In the genomic region with DNA sequence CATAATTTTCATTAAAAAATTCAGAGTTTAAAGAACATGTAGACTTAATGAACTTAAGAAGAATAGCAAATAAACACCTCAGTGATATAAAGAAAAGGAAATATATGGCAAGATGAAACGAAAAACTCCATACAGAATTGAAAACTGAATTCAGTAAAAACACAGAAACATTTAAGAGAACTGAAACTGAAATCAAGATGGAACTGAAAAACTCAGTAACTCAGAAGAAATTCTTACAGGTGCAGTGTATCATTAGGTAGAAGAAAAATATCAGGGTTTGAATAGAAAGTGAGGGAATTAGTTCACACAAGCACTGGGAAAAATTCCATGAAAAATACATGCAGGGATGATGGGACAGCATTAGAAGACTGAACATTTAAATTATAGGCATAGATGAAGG, we compare ENCODE assay signal across 22 mouse cellular contexts.
DNase-seq lines count a peak whose midpoint lies in the region; ATAC-seq and TF ChIP-seq lines count a peak whose summit lies in the region.
"Had no signal": no experiment of that assay in that cellular context is flagged by ENCODE, and none has a peak within 500 bp of the region (broad histone marks: within the 10 kb centered on the region; RNA-seq: fewer than 3 reads in every experiment).

No protein-coding gene starts in this region.

- no peaks in the 10 kb centered on the region for H3K27me3 ChIP-seq in CH12.LX (replicated peaks)
- no peaks in the 10 kb centered on the region for H3K27me3 ChIP-seq in splenic B cell, adult 2 months (ENCODE audit: control insufficient read depth, insufficient read depth, low read length, poor library complexity, severe bottlenecking)
- H3K27me3 ChIP-seq in heart, embryonic 11.5 days (ENCODE audit: control insufficient read depth, insufficient read depth, low read length): no peaks in the 10 kb centered on the region

- no peaks in the 10 kb centered on the region for H3K36me3 ChIP-seq in CH12.LX (replicated peaks in 1 of 2; ENCODE audit: control insufficient read depth in 1 of 2, insufficient read depth in 1 of 2, low read length in 1 of 2)
- H3K36me3 ChIP-seq in splenic B cell, adult 2 months (ENCODE audit: control insufficient read depth, insufficient read depth, low read length, poor library complexity, severe bottlenecking): no peaks in the 10 kb centered on the region
- no peaks in the 10 kb centered on the region for H3K36me3 ChIP-seq in heart, embryonic 11.5 days (ENCODE audit: control insufficient read depth, insufficient read depth, low read length)
- H3K36me3 ChIP-seq: G1E had no signal

- no peak overlapping the region for H3K9ac ChIP-seq in CH12.LX (ENCODE audit: insufficient read depth, low read depth)
- no peak overlapping the region for H3K9ac ChIP-seq in heart, embryonic 11.5 days (ENCODE audit: low read depth, low read length)

- peaks cover 0 to 5% of the 10 kb centered on the region in 2 experiments; a peak in 2 of 4 replicates for H3K4me1 ChIP-seq in CH12.LX (ENCODE audit: control insufficient read depth in 1 of 2, insufficient read depth in 2 of 2)
- H3K4me1 ChIP-seq in heart, embryonic 11.5 days (ENCODE audit: control insufficient read depth, insufficient read depth, low read length): no peaks in the 10 kb centered on the region

- 33% methylated on average over 1 of the region's 1 CpGs for WGBS in heart, embryonic 11.5 days (ENCODE audit: insufficient replicate concordance)

- ATAC-seq in heart, embryonic 11.5 days (replicated peaks; ENCODE audit: insufficient number of reproducible peaks, low FRiP score, low TSS enrichment): no peak
- ATAC-seq: activated CD4-positive, CD25-positive, alpha-beta regulatory T cell, adult 4 months; CD4-positive, CD25-positive, alpha-beta regulatory T cell, adult 4 months; Patski had no signal

- TF ChIP-seq EP300 in CH12.LX (IDR thresholded peaks at IDR 0.05; ENCODE audit: low read length): peak; percentile 76; the same call in 1 of the 2 replicates

- no peaks in the 10 kb centered on the region for H3K79me2 ChIP-seq in CH12.LX (replicated peaks; ENCODE audit: control insufficient read depth, extremely low read depth, insufficient read depth, poor library complexity, severe bottlenecking)

- TF ChIP-seq POLR2A in CH12.LX (IDR thresholded peaks at IDR 0.05; ENCODE audit: low read depth, low read length): no peak

- TF ChIP-seq RAD21 in CH12.LX (IDR thresholded peaks at IDR 0.05; ENCODE audit: low read depth, low read length): no peak

- dilution Hi-C loops in CH12.LX (cut with MboI; ENCODE audit: extremely low pct_ligation_motif_present, extremely low pct_unique_long_range_greater_than_20kb, low sequenced_read_pairs): no loop called here

- no peak overlapping the region for H3K4me2 ChIP-seq in CH12.LX (ENCODE audit: insufficient read depth, low read depth, poor library complexity, severe bottlenecking)
- H3K4me2 ChIP-seq in heart, embryonic 11.5 days: no peak overlapping the region

- DNase-seq in A20 (ENCODE audit: low read depth, low spot score): peak; percentile 31
- DNase-seq in CH12.LX (ENCODE audit: extremely low read depth): no peak
- peak; percentile 14 for DNase-seq in splenic B cell, adult 2 months (ENCODE audit: low read depth, low spot score)
- no peak for DNase-seq in left cerebral cortex, adult 8-10 months (ENCODE audit: low spot score in 2 of 2)
- DNase-seq in left cerebral cortex, postnatal 14 days (ENCODE audit: low spot score in 2 of 2): no peak
- DNase-seq: adrenal gland, adult 2 months; adrenal gland, adult 8-10 months; adrenal gland, postnatal 10 days; adrenal gland, postnatal 14 days; adrenal gland, postnatal 25 days; adrenal gland, postnatal 36 days; B cell, adult 2 months; cerebellum, adult 11 months; cerebellum, adult 11-12 months; cerebellum, adult 18-20 months; cerebellum, adult 2 months; cerebellum, adult 8-10 months had no signal

- in situ Hi-C loops in CH12.LX (cut with MboI; ENCODE audit: low pct_ligation_motif_present, low pct_unique_long_range_greater_than_20kb, low sequenced_read_pairs): no loop called here

- H3K9me3 ChIP-seq in CH12.LX (replicated peaks; ENCODE audit: low read length): no peaks in the 10 kb centered on the region
- H3K9me3 ChIP-seq in heart, embryonic 11.5 days (replicated peaks; ENCODE audit: control insufficient read depth, low read length): no peaks in the 10 kb centered on the region
- H3K9me3 ChIP-seq: G1E had no signal

- TF ChIP-seq CTCF in CH12.LX (conservative IDR thresholded peaks at IDR 0.05 in 1 of 2, IDR thresholded peaks at IDR 0.05 in 1 of 2; ENCODE audit: low read depth in 2 of 2, low read length in 2 of 2): no peak

- no peak overlapping the region for H3K4me3 ChIP-seq in CH12.LX (replicated peaks in 1 of 3; ENCODE audit: low read depth in 2 of 3, low read length in 2 of 3, poor library complexity in 1 of 3)
- no peak overlapping the region for H3K4me3 ChIP-seq in heart, embryonic 11.5 days (ENCODE audit: low read depth, low read length)

- intact Hi-C loops in left cerebral cortex, postnatal 14 days (cut with DNase I): no loop called here

- H3K27ac ChIP-seq in CH12.LX (ENCODE audit: insufficient read depth, low read depth): no peak overlapping the region
- H3K27ac ChIP-seq in heart, embryonic 11.5 days (ENCODE audit: low read depth, low read length): no peak overlapping the region

TF ChIP-seq in CH12.LX, 34 proteins besides CTCF, POLR2A, EP300 and RAD21:
- no peak for TF ChIP-seq MXI1 (IDR thresholded peaks at IDR 0.05; ENCODE audit: low read depth, low read length)
- peak; percentile 67 for TF ChIP-seq IRF4 (IDR thresholded peaks at IDR 0.05; ENCODE audit: low read depth, low read length)
- no peak for TF ChIP-seq ZMIZ1 (IDR thresholded peaks at IDR 0.05; ENCODE audit: low read depth, low read length)
- no peak for TF ChIP-seq PAX5 (IDR thresholded peaks at IDR 0.05; ENCODE audit: low read length)

Comparison
In these comparisons a context has a peak if more than half of its experiments do, and no peak if none do; other contexts are left out.
1. DNase-seq: peak in A20 (single experiment) and splenic B cell, adult 2 months (single experiment); none in CH12.LX (single experiment), left cerebral cortex, adult 8-10 months (0 of 2) and left cerebral cortex, postnatal 14 days (0 of 2).